17 mouse cellular contexts compared by ENCODE assay signal in genomic region chr2:174768891-174769528, GRCm38 (mm10). TPM values are rescaled to one million over a fixed set of nuclear protein-coding genes. Genes with fewer than 3 reads are reported as not detected.
DNase-seq lines count a peak whose midpoint lies in the region; ATAC-seq and TF ChIP-seq lines count a peak whose summit lies in the region.
"Had no signal": no experiment of that assay in that cellular context is flagged by ENCODE, and none has a peak within 500 bp of the region (broad histone marks: within the 10 kb centered on the region; RNA-seq: fewer than 3 reads in every experiment).

No protein-coding gene starts in this region.

- H3K4me1 ChIP-seq in heart, embryonic 10.5 days = peaks cover 20% of the 10 kb centered on the region
- peaks cover 13% of the 10 kb centered on the region for H3K4me1 ChIP-seq in lung, adult 2 months (ENCODE audit: control insufficient read depth, insufficient read depth, low read length)
- H3K4me1 ChIP-seq in limb, embryonic 12.5 days (replicated peaks) = peaks cover 42% of the 10 kb centered on the region
- H3K4me1 ChIP-seq: neural tube, embryonic 12.5 days; stomach, embryonic 15.5 days had no signal

- H3K4me3 ChIP-seq in heart, embryonic 10.5 days = no peak overlapping the region
- H3K4me3 ChIP-seq in lung, adult 2 months (replicated peaks; ENCODE audit: extremely low read depth, low read depth, low read length) = no peak overlapping the region
- no peak overlapping the region for H3K4me3 ChIP-seq in limb, embryonic 12.5 days (replicated peaks)
- H3K4me3 ChIP-seq: limb, embryonic 13.5 days; neural tube, embryonic 12.5 days; stomach, embryonic 15.5 days had no signal

- TF ChIP-seq POLR2A in lung, adult 2 months (IDR thresholded peaks at IDR 0.05; ENCODE audit: borderline replicate concordance, extremely low read depth, low read depth, low read length) = no peak

- peak overlapping the region; percentile 42; the same call in 1 of the 2 replicates for H3K27ac ChIP-seq in heart, embryonic 10.5 days
- peak overlapping the region; percentile 59; the same call in 1 of the 2 replicates for H3K27ac ChIP-seq in limb, embryonic 12.5 days
- H3K27ac ChIP-seq: limb, embryonic 13.5 days; neural tube, embryonic 12.5 days; stomach, embryonic 15.5 days had no signal

- no peaks in the 10 kb centered on the region for H3K36me3 ChIP-seq in heart, embryonic 10.5 days
- peaks cover 28% of the 10 kb centered on the region for H3K36me3 ChIP-seq in limb, embryonic 12.5 days
- H3K36me3 ChIP-seq: neural tube, embryonic 12.5 days; stomach, embryonic 15.5 days had no signal

- H3K9ac ChIP-seq in limb, embryonic 12.5 days (replicated peaks) = no peak overlapping the region
- H3K9ac ChIP-seq: limb, embryonic 13.5 days; neural tube, embryonic 12.5 days; stomach, embryonic 15.5 days had no signal

- intact Hi-C loops in heart, postnatal 25 days (cut with DNase I) = no loop called here

- TF ChIP-seq CTCF in lung, adult 2 months (IDR thresholded peaks at IDR 0.05; ENCODE audit: insufficient read depth, low read length) = no peak

- DNase-seq in heart, embryonic 10.5 days (ENCODE audit: low spot score) = no peak
- no peak for DNase-seq in heart, postnatal 25 days (ENCODE audit: low spot score)
- DNase-seq in lung, adult 18-20 months = peak; percentile 31 to 43
- no peak for DNase-seq in lung, adult 2 months
- DNase-seq in mesoderm, embryonic 11.5 days (ENCODE audit: low read depth, low spot score) = peak; percentile 34
- no peak for DNase-seq in spleen, postnatal 10 days (ENCODE audit: low spot score in 2 of 2)
- DNase-seq: adrenal gland, postnatal 10 days; cerebellum, postnatal 14 days; heart, postnatal 4 days; thymus, postnatal 4 days had no signal

- H3K9me3 ChIP-seq in heart, embryonic 10.5 days = no peaks in the 10 kb centered on the region
- no peaks in the 10 kb centered on the region for H3K9me3 ChIP-seq in limb, embryonic 12.5 days
- H3K9me3 ChIP-seq: limb, embryonic 13.5 days; neural tube, embryonic 12.5 days; stomach, embryonic 15.5 days had no signal

- ATAC-seq in limb, embryonic 12.5 days (ENCODE audit: insufficient number of reproducible peaks, insufficient read depth, low FRiP score, low TSS enrichment, low read depth) = no peak
- no peak for ATAC-seq in frontal cortex, adult (ENCODE audit: low TSS enrichment)
- ATAC-seq: forebrain, embryonic 16.5 days; inflammation-experienced regulatory T-cells, adult 6 months had no signal

- 47% methylated on average over 7 of the region's 7 CpGs for WGBS in heart, embryonic 10.5 days
- 15% methylated on average over 7 of the region's 7 CpGs for WGBS in lung, adult 2 months
- 44% methylated on average over 7 of the region's 7 CpGs for WGBS in limb, embryonic 12.5 days

- no peaks in the 10 kb centered on the region for H3K27me3 ChIP-seq in heart, embryonic 10.5 days (ENCODE audit: insufficient read depth, poor library complexity, severe bottlenecking)
- no peaks in the 10 kb centered on the region for H3K27me3 ChIP-seq in limb, embryonic 12.5 days
- H3K27me3 ChIP-seq: limb, embryonic 13.5 days; neural tube, embryonic 12.5 days; stomach, embryonic 15.5 days had no signal

- no peak overlapping the region for H3K4me2 ChIP-seq in limb, embryonic 12.5 days
- H3K4me2 ChIP-seq: limb, embryonic 13.5 days; neural tube, embryonic 12.5 days; stomach, embryonic 15.5 days had no signal

RNA-seq across cellular contexts. Expression of gene Edn3, which starts 8.6 kb away (rescaled TPM):
- 1.3 and 4.8 TPM in 2 replicates for polyA plus RNA-seq in heart, embryonic 10.5 days (2016; fragmentation: Nextera tagmentation; extraction: Ambion mirVana)
- under 1 TPM; 0.36 to 0.62 TPM for total RNA-seq in heart, postnatal 25 days (2021)
- 7.8 and 10.4 TPM in 2 replicates for polyA plus RNA-seq in lung, adult 2 months (2012; rRNA removed)
- polyA plus RNA-seq in limb, embryonic 12.5 days (2016; fragmentation: Nextera tagmentation; extraction: Ambion mirVana) = 22.8 and 24.4 TPM in 2 replicates
- polyA plus RNA-seq: inflammation-experienced regulatory T-cells, adult 6 months had no signal

Comparison
In these comparisons a context has a peak if more than half of its experiments do, and no peak if none do; other contexts are left out.
1. DNase-seq: peak in lung, adult 18-20 months (2 of 2) and mesoderm, embryonic 11.5 days (single experiment); none in heart, embryonic 10.5 days (single experiment), heart, postnatal 25 days (single experiment), lung, adult 2 months (single experiment) and spleen, postnatal 10 days (0 of 2).